Mouse (Mus musculus) liver, postnatal 0 days (tissue): ENCODE data around the gene Lrmp.

Experiments
- CTCF ChIP-seq: sonication (generic); IDR thresholded peaks from 2 replicates; pipeline ENCODE4 v1.5.1; 2016; ENCODE audit warnings: antibody characterized with exemption, low read depth
- EP300 ChIP-seq: IDR thresholded peaks from 2 replicates; pipeline ENCODE4 v1.6.1; 2016; ENCODE audit warnings: antibody characterized with exemption, low read depth, mild to moderate bottlenecking

- TF ChIP-seq CTCF (no peak), EP300 (no peak)
Measured at GRCm38 (mm10) chr6:145215826-145216225, 100.4 kb downstream of the Lrmp start.
